In genomic region chr12:70590456-70591050, GRCm38 (mm10) we compare ENCODE assay signal across 13 mouse cellular contexts.
DNase-seq lines count a peak whose midpoint lies in the region; ATAC-seq and TF ChIP-seq lines count a peak whose summit lies in the region.
"Had no signal": no experiment of that assay in that cellular context is flagged by ENCODE, and none has a peak within 500 bp of the region (broad histone marks: within the 10 kb centered on the region; RNA-seq: fewer than 3 reads in every experiment).

No protein-coding gene starts in this region.

- DNase-seq in heart, adult 2 months = peak; percentile 65 to 74
- no peak for DNase-seq in heart, embryonic 10.5 days (ENCODE audit: low spot score)
- DNase-seq in brain, adult 2 months (ENCODE audit: low read depth, low spot score) = peak; percentile 38
- DNase-seq in heart, adult 8-10 months (ENCODE audit: low spot score) = peak; percentile 63
- peak; percentile 28 to 46 for DNase-seq in kidney, postnatal 36 days
- DNase-seq in left cerebral cortex, postnatal 4 days = no peak
- no peak for DNase-seq in forebrain, postnatal 0 days
- DNase-seq: cerebellum, adult 8-10 months; liver, postnatal 0 days had no signal

- no peaks in the 10 kb centered on the region for H3K79me2 ChIP-seq in heart, adult 2 months (replicated peaks; ENCODE audit: control insufficient read depth, insufficient read depth, low read length)

- H3K9ac ChIP-seq in heart, adult 2 months (ENCODE audit: low read depth, low read length) = no peak overlapping the region
- H3K9ac ChIP-seq in midbrain, embryonic 15.5 days = no peak overlapping the region
- no peak overlapping the region for H3K9ac ChIP-seq in forebrain, postnatal 0 days
- H3K9ac ChIP-seq: embryonic facial prominence, embryonic 15.5 days; hindbrain, embryonic 14.5 days; liver, postnatal 0 days had no signal

- TF ChIP-seq EP300 in heart, adult 2 months (IDR thresholded peaks at IDR 0.05; ENCODE audit: insufficient read depth, low read depth, low read length) = no peak

- H3K4me2 ChIP-seq in midbrain, embryonic 15.5 days = no peak overlapping the region
- no peak overlapping the region for H3K4me2 ChIP-seq in forebrain, postnatal 0 days (ENCODE audit: low read depth)
- H3K4me2 ChIP-seq: embryonic facial prominence, embryonic 15.5 days; hindbrain, embryonic 14.5 days had no signal

- 72% methylated on average over 12 of the region's 12 CpGs for WGBS in heart, adult 2 months
- WGBS in heart, embryonic 10.5 days = 81% methylated on average over 12 of the region's 12 CpGs
- 85% methylated on average over 12 of the region's 12 CpGs for WGBS in midbrain, embryonic 15.5 days
- 69% methylated on average over 12 of the region's 12 CpGs for WGBS in forebrain, postnatal 0 days

- no peaks in the 10 kb centered on the region for H3K36me3 ChIP-seq in heart, adult 2 months (ENCODE audit: control insufficient read depth, insufficient read depth, low read length)
- H3K36me3 ChIP-seq in heart, embryonic 10.5 days = no peaks in the 10 kb centered on the region
- no peaks in the 10 kb centered on the region for H3K36me3 ChIP-seq in midbrain, embryonic 15.5 days (replicated peaks)
- no peaks in the 10 kb centered on the region for H3K36me3 ChIP-seq in forebrain, postnatal 0 days (ENCODE audit: insufficient read depth)
- H3K36me3 ChIP-seq: embryonic facial prominence, embryonic 15.5 days had no signal

- no peak overlapping the region for H3K4me3 ChIP-seq in heart, adult 2 months
- H3K4me3 ChIP-seq in heart, embryonic 10.5 days = no peak overlapping the region
- H3K4me3 ChIP-seq in midbrain, embryonic 15.5 days = no peak overlapping the region
- no peak overlapping the region for H3K4me3 ChIP-seq in forebrain, postnatal 0 days (ENCODE audit: low read depth, low read length)
- H3K4me3 ChIP-seq: embryonic facial prominence, embryonic 15.5 days had no signal

- TF ChIP-seq POLR2A in heart, adult 2 months (IDR thresholded peaks at IDR 0.05; ENCODE audit: insufficient read depth, low read depth, low read length) = no peak

- H3K9me3 ChIP-seq in heart, embryonic 10.5 days = no peaks in the 10 kb centered on the region
- H3K9me3 ChIP-seq in midbrain, embryonic 15.5 days = no peaks in the 10 kb centered on the region
- no peaks in the 10 kb centered on the region for H3K9me3 ChIP-seq in forebrain, postnatal 0 days (ENCODE audit: low read length)
- H3K9me3 ChIP-seq: embryonic facial prominence, embryonic 15.5 days had no signal

- ATAC-seq in midbrain, embryonic 15.5 days (replicated peaks) = no peak
- ATAC-seq in forebrain, postnatal 0 days = no peak
- ATAC-seq: liver, postnatal 0 days had no signal

- TF ChIP-seq CTCF in heart, adult 2 months (IDR thresholded peaks at IDR 0.05) = no peak
- TF ChIP-seq CTCF in forebrain, postnatal 0 days (IDR thresholded peaks at IDR 0.05; ENCODE audit: low read depth) = no peak

- no peaks in the 10 kb centered on the region for H3K27me3 ChIP-seq in heart, adult 2 months (ENCODE audit: control insufficient read depth, insufficient read depth, low read length)
- H3K27me3 ChIP-seq in heart, embryonic 10.5 days (ENCODE audit: insufficient read depth, poor library complexity, severe bottlenecking) = no peaks in the 10 kb centered on the region
- no peaks in the 10 kb centered on the region for H3K27me3 ChIP-seq in midbrain, embryonic 15.5 days (replicated peaks)
- H3K27me3 ChIP-seq in forebrain, postnatal 0 days (ENCODE audit: insufficient read depth, low read length) = no peaks in the 10 kb centered on the region
- H3K27me3 ChIP-seq: CH12.LX; embryonic facial prominence, embryonic 15.5 days had no signal

- H3K4me1 ChIP-seq in heart, adult 2 months (ENCODE audit: control insufficient read depth, insufficient read depth, low read length) = peaks cover 11% of the 10 kb centered on the region
- H3K4me1 ChIP-seq in heart, embryonic 10.5 days = peaks cover 14% of the 10 kb centered on the region; the same call in 1 of the 2 replicates
- H3K4me1 ChIP-seq in midbrain, embryonic 15.5 days = no peaks in the 10 kb centered on the region
- no peaks in the 10 kb centered on the region for H3K4me1 ChIP-seq in forebrain, postnatal 0 days (ENCODE audit: insufficient read depth)

- intact Hi-C loops in heart, adult 2 months (cut with DNase I) = no loop called here
- intact Hi-C loops in left cerebral cortex, postnatal 4 days (cut with DNase I) = no loop called here

- H3K27ac ChIP-seq in heart, adult 2 months = peak overlapping the region; percentile 32
- H3K27ac ChIP-seq in heart, embryonic 10.5 days = no peak overlapping the region
- no peak overlapping the region for H3K27ac ChIP-seq in midbrain, embryonic 15.5 days
- H3K27ac ChIP-seq in forebrain, postnatal 0 days (ENCODE audit: low read depth, low read length) = no peak overlapping the region
- H3K27ac ChIP-seq: embryonic facial prominence, embryonic 15.5 days; hindbrain, embryonic 14.5 days had no signal

Comparison
In these comparisons a context has a peak if more than half of its experiments do, and no peak if none do; other contexts are left out.
1. DNase-seq: peak in heart, adult 2 months (2 of 2), brain, adult 2 months (single experiment), heart, adult 8-10 months (single experiment) and kidney, postnatal 36 days (2 of 2); none in heart, embryonic 10.5 days (single experiment), left cerebral cortex, postnatal 4 days (single experiment) and forebrain, postnatal 0 days (single experiment).